Mouse (Mus musculus) heart, adult 2 months (tissue): ENCODE results near the gene Mipep. TPM values are rescaled to one million over a fixed set of nuclear protein-coding genes. Genes with fewer than 3 reads are reported as not detected.

ENCODE experiments used
- DNase-seq, 2 experiments: peaks; one replicate each; pipeline ENCODE4 v3.0.0; 2021
- H3K27ac ChIP-seq: fragments of 200-600 bp; 2 replicates; pipeline ENCODE4 v1.8.1; 2022
- H3K27me3 ChIP-seq: fragments of 200-500 bp; 2 replicates; pipeline ENCODE4 v1.6.1; 2012; ENCODE audit warnings: mild to moderate bottlenecking, low read length, inconsistent platforms, mixed read lengths; ENCODE audit not compliant: control insufficient read depth, insufficient read depth
- H3K36me3 ChIP-seq: fragments of 200-500 bp; 2 replicates; pipeline ENCODE4 v1.6.1; 2012; ENCODE audit warnings: low read length, inconsistent platforms; ENCODE audit not compliant: control insufficient read depth, insufficient read depth
- H3K4me1 ChIP-seq: fragments of 200-500 bp; 2 replicates; pipeline ENCODE4 v1.6.1; 2011; ENCODE audit warnings: low read length; ENCODE audit not compliant: control insufficient read depth, insufficient read depth
- H3K4me3 ChIP-seq: fragments of 200-600 bp; 2 replicates; pipeline ENCODE4 v1.8.1; 2022
- H3K79me2 ChIP-seq: fragments of 200-500 bp; replicated peaks from 2 replicates; pipeline ENCODE4 v1.6.1; 2012; ENCODE audit warnings: mild to moderate bottlenecking, inconsistent platforms, low read length, moderate library complexity, mixed read lengths; ENCODE audit not compliant: control insufficient read depth, insufficient read depth
- H3K9ac ChIP-seq: fragments of 200-500 bp; 2 replicates; pipeline ENCODE4 v1.6.1; 2012; ENCODE audit warnings: low read depth, mild to moderate bottlenecking, control low read depth, inconsistent platforms, low read length, mixed read lengths
- CTCF ChIP-seq: fragments of 200-600 bp; IDR thresholded peaks from 2 replicates; pipeline ENCODE4 v1.8.1; 2022; ENCODE audit warnings: antibody characterized with exemption, mild to moderate bottlenecking, moderate library complexity
- EP300 ChIP-seq: fragments of 200-500 bp; IDR thresholded peaks from 2 replicates; pipeline ENCODE4 v1.6.1; 2011; ENCODE audit warnings: low read depth, low read length, control low read depth; ENCODE audit not compliant: insufficient read depth
- POLR2A ChIP-seq: fragments of 200-500 bp; IDR thresholded peaks from 2 replicates; pipeline ENCODE4 v1.6.1; 2011; ENCODE audit warnings: mild to moderate bottlenecking, low read depth, low read length, control low read depth; ENCODE audit not compliant: insufficient read depth
- WGBS: fragments of 180-500 bp; shearing (Covaris S2); methylation state at CpG from one replicate; pipeline ENCODE4 v1.1.7; 2018; 5-methylcytosine and 5-hydroxymethylcytosine counted together
- intact Hi-C: fragments of 180-260 bp; cut with DNase I; formaldehyde crosslinking; loops from one replicate; pipeline ENCODE4 v1.15.1; 2025
- polyA plus RNA-seq: library from polyadenylated mRNA; depleted of rRNA; stranded (reverse); fragments of >200 nt; gene quantifications from 2 replicates; pipeline ENCODE4 v1.2.3, GENCODE M21; 2012
- total RNA-seq, 2 experiments: library from RNA; stranded (reverse); gene quantifications; 2 replicates each; pipeline ENCODE4 v1.2.3; 2021

Mipep gene
- total and polyA plus RNA-seq, 3 experiments: 26.0 to 71.8 (median 61.6) TPM

- intact Hi-C loops: no loop called here
- Histone ChIP-seq H3K4me1 (0 out of 2 replicates have a peak, but pooled peaks cover 1% of the 10 kb centered on the region), H3K36me3 (no peaks in the 10 kb centered on the region), H3K9ac (no peak overlapping the region), H3K27ac (no peak overlapping the region), H3K4me3 (no peak overlapping the region), H3K79me2 (no peaks in the 10 kb centered on the region), H3K27me3 (no peaks in the 10 kb centered on the region)
- TF ChIP-seq EP300 (no peak), CTCF (no peak), POLR2A (no peak)
- WGBS: 86% methylated on average over 5 of the region's 5 CpGs
- no peak for DNase-seq
Measured at GRCm38 (mm10) chr14:60848194-60848593, 63.8 kb downstream of the Mipep start.

DNA sequence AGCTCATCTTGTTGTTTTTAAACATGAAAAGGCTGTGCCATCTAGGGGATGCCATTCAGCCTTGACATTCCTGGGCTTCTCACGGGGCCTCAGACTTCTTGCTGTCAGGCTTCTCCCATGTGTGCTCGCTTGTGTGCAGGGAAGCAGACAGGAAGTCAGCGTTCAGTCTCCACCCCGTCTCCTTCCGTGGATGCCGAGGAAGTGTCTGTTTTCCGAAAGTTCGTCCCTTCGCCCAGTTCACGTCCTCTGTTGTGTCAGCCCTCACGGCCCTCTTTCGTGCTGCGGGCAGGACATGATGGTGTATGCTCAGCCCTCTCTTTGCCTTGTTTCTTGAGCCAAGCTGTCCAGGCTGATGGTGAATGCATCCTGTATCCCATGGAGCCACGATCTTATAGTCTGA, 65.7 kb downstream of the Mipep start:
- Histone ChIP-seq H3K36me3 (no peaks in the 10 kb centered on the region), H3K27me3 (no peaks in the 10 kb centered on the region), H3K4me1 (0 out of 2 replicates have a peak, but pooled peaks cover 1% of the 10 kb centered on the region), H3K9ac (no peak overlapping the region), H3K79me2 (no peaks in the 10 kb centered on the region), H3K4me3 (no peak overlapping the region), H3K27ac (peak overlapping the region; percentile 64)
- no peak for TF ChIP-seq POLR2A
- TF ChIP-seq CTCF: no peak
- TF ChIP-seq EP300: no peak
- 47% methylated on average over 14 of the region's 14 CpGs for WGBS
- intact Hi-C loops: no loop called here
- DNase-seq: peak; percentile 15 to 30

DNA sequence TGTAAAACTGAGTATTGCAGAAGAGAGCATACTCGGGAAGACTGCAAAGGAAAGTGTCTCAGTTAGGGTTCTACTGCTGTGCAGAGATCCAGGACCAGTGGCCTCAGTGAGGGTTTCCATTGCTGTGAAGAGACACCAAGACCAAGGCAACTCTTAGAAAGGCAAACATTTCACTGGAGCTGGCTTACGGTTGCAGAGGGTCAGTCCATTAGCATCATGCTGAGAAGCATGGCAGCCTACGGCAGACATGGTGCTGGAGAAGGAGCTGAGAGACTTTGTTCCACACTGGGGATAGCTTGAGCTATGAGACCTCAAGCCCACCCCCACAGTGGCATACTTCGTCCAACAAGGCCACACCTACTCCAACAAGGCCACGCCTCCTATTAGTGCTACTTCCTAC, 67.3 kb downstream of the Mipep start:
- Histone ChIP-seq H3K9ac (no peak overlapping the region), H3K27ac (no peak overlapping the region), H3K36me3 (no peaks in the 10 kb centered on the region), H3K4me1 (0 out of 2 replicates have a peak, but pooled peaks cover 1% of the 10 kb centered on the region), H3K4me3 (no peak overlapping the region), H3K79me2 (no peaks in the 10 kb centered on the region), H3K27me3 (no peaks in the 10 kb centered on the region)
- no peak for DNase-seq
- intact Hi-C loops: no loop called here
- TF ChIP-seq CTCF (no peak), POLR2A (no peak), EP300 (no peak)
- WGBS: 90% methylated on average over 5 of the region's 5 CpGs

GRCm38 (mm10) chr14:60856199-60856912, 72.0 kb downstream of the Mipep start:
- H3K9ac ChIP-seq: no peak overlapping the region
- 45% methylated on average over 7 of the region's 7 CpGs for WGBS
- no peak for DNase-seq
- no peaks in the 10 kb centered on the region for H3K27me3 ChIP-seq
- no peaks in the 10 kb centered on the region for H3K4me1 ChIP-seq
- intact Hi-C loops: no loop called here
- H3K36me3 ChIP-seq: no peaks in the 10 kb centered on the region
- H3K27ac ChIP-seq: no peak overlapping the region
- no peaks in the 10 kb centered on the region for H3K79me2 ChIP-seq
- TF ChIP-seq POLR2A (no peak), CTCF (no peak)
- no peak overlapping the region for H3K4me3 ChIP-seq

- no peaks in the 10 kb centered on the region for H3K4me1 ChIP-seq
- no peak for TF ChIP-seq EP300
- no peak for TF ChIP-seq CTCF
- no peak for TF ChIP-seq POLR2A
- H3K79me2 ChIP-seq: no peaks in the 10 kb centered on the region
- no peaks in the 10 kb centered on the region for H3K36me3 ChIP-seq
- no peak overlapping the region for H3K27ac ChIP-seq
- no peaks in the 10 kb centered on the region for H3K27me3 ChIP-seq
- intact Hi-C loops: no loop called here
- no peak overlapping the region for H3K4me3 ChIP-seq
- 54% methylated on average over 7 of the region's 7 CpGs for whole genome bisulfite sequencing
- DNase-seq: no peak
- no peak overlapping the region for H3K9ac ChIP-seq
Measured at GRCm38 (mm10) chr14:60856913-60857300, 72.5 kb downstream of the Mipep start.

GRCm38 (mm10) chr14:60863396-60863795, 79.0 kb downstream of the Mipep start:
- intact Hi-C loops: no loop called here
- H3K9ac ChIP-seq: no peak overlapping the region
- H3K27me3 ChIP-seq: no peaks in the 10 kb centered on the region
- no peak overlapping the region for H3K27ac ChIP-seq
- H3K4me1 ChIP-seq: no peaks in the 10 kb centered on the region
- no peaks in the 10 kb centered on the region for H3K36me3 ChIP-seq
- no peaks in the 10 kb centered on the region for H3K79me2 ChIP-seq
- TF ChIP-seq EP300 (no peak), CTCF (no peak), POLR2A (no peak)
- WGBS: 92% methylated on average over 3 of the region's 3 CpGs
- no peak for DNase-seq
- H3K4me3 ChIP-seq: no peak overlapping the region
